Mouse (Mus musculus): ENCODE results near the gene Gm10964. TPM values are rescaled to one million over a fixed set of nuclear protein-coding genes. Genes with fewer than 3 reads are reported as not detected.

Gm10964 gene
- polyA plus RNA-seq, 1 experiment from 2014 or later = not detected

DNA sequence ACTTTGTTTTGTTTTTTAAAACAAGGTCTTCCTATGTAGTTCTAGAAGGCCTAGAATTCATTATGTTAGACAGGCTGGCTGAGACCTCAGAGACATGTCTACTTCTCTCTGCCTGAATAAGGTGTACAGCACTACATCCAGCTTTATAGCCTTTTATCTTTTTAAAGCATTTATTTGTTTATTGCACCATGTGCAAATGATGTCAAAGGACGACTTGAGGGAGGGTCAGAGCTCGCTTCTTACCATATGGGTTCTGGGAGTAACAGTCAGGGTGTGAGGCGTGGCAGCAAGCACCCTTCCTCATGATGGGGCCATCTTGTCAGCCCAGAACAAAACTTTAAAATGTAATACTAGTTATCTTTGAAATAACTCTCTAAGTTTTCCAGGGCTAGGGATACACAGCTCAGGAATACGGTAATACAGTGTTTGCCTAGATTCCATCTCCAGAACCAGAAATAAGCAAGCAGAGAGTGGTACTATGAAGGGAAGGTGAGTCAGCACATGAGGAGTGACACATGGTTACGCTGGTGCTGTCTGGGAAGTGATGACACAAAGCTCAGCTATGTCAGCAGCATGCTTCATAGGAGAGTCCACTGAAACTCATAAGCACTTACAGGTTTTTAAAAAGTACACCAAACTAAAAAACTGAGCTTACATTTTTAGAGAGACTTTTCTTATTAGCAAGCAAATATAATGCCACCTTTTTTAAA, 20.2 kb downstream of the Gm10964 start:
- Histone ChIP-seq H3K4me3 (ENCODE audit: low read depth, low read length) (no peak overlapping the region), H3K27ac (ENCODE audit: low read depth, low read length) (no peak overlapping the region), H3K27me3 (ENCODE audit: control insufficient read depth, insufficient read depth, low read length) (no peaks in the 10 kb centered on the region), H3K9me3 (ENCODE audit: control insufficient read depth, low read length) (no peaks in the 10 kb centered on the region), H3K4me2 (replicated peaks; ENCODE audit: low read depth, low read length) (no peak overlapping the region), H3K36me3 (ENCODE audit: control insufficient read depth, insufficient read depth, low read length) (no peaks in the 10 kb centered on the region; the same call in 1 of the 2 replicates), H3K9ac (ENCODE audit: low read depth, low read length) (no peak overlapping the region), H3K4me1 (replicated peaks; ENCODE audit: control insufficient read depth, insufficient read depth, low read length) (no peaks in the 10 kb centered on the region)
- 90% methylated on average over 5 of the region's 5 CpGs for WGBS
- DNase-seq (ENCODE audit: low spot score) (no peak), ATAC-seq (ENCODE audit: low FRiP score) (no peak)

- WGBS = 79% methylated on average over 3 of the region's 3 CpGs
- Histone ChIP-seq H3K36me3 (ENCODE audit: control insufficient read depth, insufficient read depth, low read length) (no peaks in the 10 kb centered on the region), H3K27ac (ENCODE audit: low read depth, low read length) (no peak overlapping the region)
Measured at GRCm38 (mm10) chr3:103766789-103767188, 27.6 kb downstream of the Gm10964 start.

GRCm38 (mm10) chr3:103771531-103772130, 32.5 kb downstream of the Gm10964 start:
- no peak for DNase-seq (ENCODE audit: low spot score)
- WGBS = 89% methylated on average over 9 of the region's 9 CpGs
- H3K4me3 ChIP-seq (ENCODE audit: low read depth, low read length) = no peak overlapping the region
- no peaks in the 10 kb centered on the region for H3K9me3 ChIP-seq (ENCODE audit: control insufficient read depth, low read length)
- H3K27ac ChIP-seq (ENCODE audit: low read depth, low read length) = no peak overlapping the region
- H3K4me1 ChIP-seq (replicated peaks; ENCODE audit: control insufficient read depth, insufficient read depth, low read length) = no peaks in the 10 kb centered on the region
- H3K27me3 ChIP-seq (ENCODE audit: control insufficient read depth, insufficient read depth, low read length) = no peaks in the 10 kb centered on the region
- H3K36me3 ChIP-seq (ENCODE audit: control insufficient read depth, insufficient read depth, low read length) = no peaks in the 10 kb centered on the region
- no peak overlapping the region for H3K4me2 ChIP-seq (replicated peaks; ENCODE audit: low read depth, low read length)
- ATAC-seq (ENCODE audit: low FRiP score) = no peak
- no peak overlapping the region for H3K9ac ChIP-seq (ENCODE audit: low read depth, low read length)

More at GRCm38 (mm10) chr3:103766789-103767188, 27.6 kb downstream of the Gm10964 start:
- no peaks in the 10 kb centered on the region for H3K9me3 ChIP-seq (ENCODE audit: control insufficient read depth, low read length)
- no peak overlapping the region for H3K9ac ChIP-seq (ENCODE audit: low read depth, low read length)
- no peak for DNase-seq (ENCODE audit: low spot score)
- H3K4me1 ChIP-seq (replicated peaks; ENCODE audit: control insufficient read depth, insufficient read depth, low read length) = no peaks in the 10 kb centered on the region
- H3K4me2 ChIP-seq (replicated peaks; ENCODE audit: low read depth, low read length) = no peak overlapping the region
- H3K27me3 ChIP-seq (ENCODE audit: control insufficient read depth, insufficient read depth, low read length) = no peaks in the 10 kb centered on the region
- H3K4me3 ChIP-seq (ENCODE audit: low read depth, low read length) = no peak overlapping the region
- no peak for ATAC-seq (ENCODE audit: low FRiP score)

DNA sequence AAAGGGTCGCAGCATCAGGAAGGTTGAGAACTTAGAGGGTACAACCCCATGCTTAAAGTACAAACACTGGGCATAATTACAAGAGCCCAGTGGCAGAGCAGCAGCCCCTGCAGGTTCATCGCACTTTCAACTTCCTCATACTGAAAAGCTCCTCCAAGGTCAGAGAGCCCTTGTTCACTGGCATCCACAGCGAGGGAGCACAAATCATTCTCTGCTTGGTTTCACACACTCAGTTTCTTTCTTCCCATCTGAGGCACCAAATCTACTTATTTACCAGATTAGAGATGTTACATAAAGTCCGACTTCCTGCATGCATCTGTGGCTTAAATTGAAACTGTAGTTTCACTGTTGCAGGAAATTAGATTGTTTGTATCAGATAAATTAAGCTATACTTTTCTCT, 33.7 kb downstream of the Gm10964 start:
- no peak overlapping the region for H3K27ac ChIP-seq (ENCODE audit: low read depth, low read length)
- no peaks in the 10 kb centered on the region; the same call in 1 of the 2 replicates for H3K36me3 ChIP-seq (ENCODE audit: control insufficient read depth, insufficient read depth, low read length)
- no peaks in the 10 kb centered on the region for H3K4me1 ChIP-seq (replicated peaks; ENCODE audit: control insufficient read depth, insufficient read depth, low read length)
- 95% methylated on average over 4 of the region's 4 CpGs for WGBS
- no peak overlapping the region for H3K4me3 ChIP-seq (ENCODE audit: low read depth, low read length)
- ATAC-seq (ENCODE audit: low FRiP score) = no peak
- no peaks in the 10 kb centered on the region for H3K27me3 ChIP-seq (ENCODE audit: control insufficient read depth, insufficient read depth, low read length)
- no peak overlapping the region for H3K4me2 ChIP-seq (replicated peaks; ENCODE audit: low read depth, low read length)
- H3K9me3 ChIP-seq (ENCODE audit: control insufficient read depth, low read length) = no peaks in the 10 kb centered on the region
- H3K9ac ChIP-seq (ENCODE audit: low read depth, low read length) = no peak overlapping the region
- DNase-seq (ENCODE audit: low spot score) = no peak

- H3K9ac ChIP-seq (ENCODE audit: low read depth, low read length) = no peak overlapping the region
- DNase-seq (ENCODE audit: low spot score) = no peak
- no peak overlapping the region for H3K4me3 ChIP-seq (ENCODE audit: low read depth, low read length)
- H3K4me1 ChIP-seq (replicated peaks; ENCODE audit: control insufficient read depth, insufficient read depth, low read length) = no peaks in the 10 kb centered on the region
- no peaks in the 10 kb centered on the region for H3K27me3 ChIP-seq (ENCODE audit: control insufficient read depth, insufficient read depth, low read length)
- WGBS = 91% methylated on average over 3 of the region's 3 CpGs
- no peak overlapping the region for H3K27ac ChIP-seq (ENCODE audit: low read depth, low read length)
- no peaks in the 10 kb centered on the region for H3K9me3 ChIP-seq (ENCODE audit: control insufficient read depth, low read length)
- ATAC-seq (ENCODE audit: low FRiP score) = no peak
- H3K36me3 ChIP-seq (ENCODE audit: control insufficient read depth, insufficient read depth, low read length) = no peaks in the 10 kb centered on the region; the same call in 1 of the 2 replicates
- no peak overlapping the region for H3K4me2 ChIP-seq (replicated peaks; ENCODE audit: low read depth, low read length)
Measured at GRCm38 (mm10) chr3:103773508-103773907, 34.3 kb downstream of the Gm10964 start.

DNA sequence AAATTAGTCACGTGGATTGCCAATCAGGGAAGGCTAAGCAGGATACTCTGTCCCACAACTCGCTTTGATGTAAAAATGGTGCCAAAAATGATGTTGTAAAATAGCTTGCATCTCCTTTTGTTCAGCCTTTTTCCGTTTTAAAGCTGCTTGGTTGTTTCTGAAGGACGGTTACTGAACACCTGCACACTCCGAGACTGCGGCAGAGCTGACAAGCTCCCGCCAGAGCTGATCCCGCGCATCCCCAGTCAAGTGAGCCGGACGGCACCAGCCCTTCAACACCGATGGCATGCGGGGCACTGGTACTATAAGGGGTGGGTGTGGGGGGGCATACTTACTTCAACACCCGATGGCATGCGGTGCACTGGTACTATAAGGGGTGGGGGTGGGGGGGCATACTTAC, 34.8 kb downstream of the Gm10964 start:
- H3K9me3 ChIP-seq (ENCODE audit: control insufficient read depth, low read length) = no peaks in the 10 kb centered on the region
- no peak overlapping the region for H3K4me2 ChIP-seq (replicated peaks; ENCODE audit: low read depth, low read length)
- 90% methylated on average over 15 of the region's 15 CpGs for WGBS
- ATAC-seq (ENCODE audit: low FRiP score) (no peak), DNase-seq (ENCODE audit: low spot score) (no peak)
- H3K27ac ChIP-seq (ENCODE audit: low read depth, low read length) = no peak overlapping the region
- H3K9ac ChIP-seq (ENCODE audit: low read depth, low read length) = no peak overlapping the region
- H3K36me3 ChIP-seq (ENCODE audit: control insufficient read depth, insufficient read depth, low read length) = no peaks in the 10 kb centered on the region; the same call in 1 of the 2 replicates
- no peak overlapping the region for H3K4me3 ChIP-seq (ENCODE audit: low read depth, low read length)
- H3K4me1 ChIP-seq (replicated peaks; ENCODE audit: control insufficient read depth, insufficient read depth, low read length) = no peaks in the 10 kb centered on the region
- H3K27me3 ChIP-seq (ENCODE audit: control insufficient read depth, insufficient read depth, low read length) = no peaks in the 10 kb centered on the region

GRCm38 (mm10) chr3:103777940-103778339, 38.8 kb downstream of the Gm10964 start:
- H3K4me1 ChIP-seq (replicated peaks; ENCODE audit: control insufficient read depth, insufficient read depth, low read length) = no peaks in the 10 kb centered on the region
- WGBS = 89% methylated on average over 11 of the region's 11 CpGs
- DNase-seq (ENCODE audit: low spot score) (no peak), ATAC-seq (ENCODE audit: low FRiP score) (no peak)
- no peak overlapping the region for H3K27ac ChIP-seq (ENCODE audit: low read depth, low read length)
- H3K4me3 ChIP-seq (ENCODE audit: low read depth, low read length) = no peak overlapping the region
- no peaks in the 10 kb centered on the region for H3K27me3 ChIP-seq (ENCODE audit: control insufficient read depth, insufficient read depth, low read length)
- H3K4me2 ChIP-seq (replicated peaks; ENCODE audit: low read depth, low read length) = no peak overlapping the region
- no peak overlapping the region for H3K9ac ChIP-seq (ENCODE audit: low read depth, low read length)
- no peaks in the 10 kb centered on the region for H3K9me3 ChIP-seq (ENCODE audit: control insufficient read depth, low read length)
- H3K36me3 ChIP-seq (ENCODE audit: control insufficient read depth, insufficient read depth, low read length) = no peaks in the 10 kb centered on the region; the same call in 1 of the 2 replicates

- Histone ChIP-seq H3K27me3 (ENCODE audit: control insufficient read depth, insufficient read depth, low read length) (no peaks in the 10 kb centered on the region), H3K9me3 (ENCODE audit: control insufficient read depth, low read length) (no peaks in the 10 kb centered on the region), H3K36me3 (ENCODE audit: control insufficient read depth, insufficient read depth, low read length) (no peaks in the 10 kb centered on the region; the same call in 1 of the 2 replicates), H3K4me1 (replicated peaks; ENCODE audit: control insufficient read depth, insufficient read depth, low read length) (no peaks in the 10 kb centered on the region), H3K27ac (ENCODE audit: low read depth, low read length) (no peak overlapping the region), H3K4me2 (replicated peaks; ENCODE audit: low read depth, low read length) (no peak overlapping the region), H3K4me3 (ENCODE audit: low read depth, low read length) (no peak overlapping the region), H3K9ac (ENCODE audit: low read depth, low read length) (no peak overlapping the region)
- ATAC-seq (ENCODE audit: low FRiP score) = no peak
- DNase-seq (ENCODE audit: low spot score) = no peak
- WGBS = 88% methylated on average over 6 of the region's 6 CpGs
Measured at GRCm38 (mm10) chr3:103778660-103779059, 39.5 kb downstream of the Gm10964 start.

- Histone ChIP-seq H3K27ac (ENCODE audit: low read depth, low read length) (no peak overlapping the region), H3K4me3 (ENCODE audit: low read depth, low read length) (no peak overlapping the region), H3K9ac (ENCODE audit: low read depth, low read length) (no peak overlapping the region), H3K9me3 (ENCODE audit: control insufficient read depth, low read length) (no peaks in the 10 kb centered on the region), H3K27me3 (ENCODE audit: control insufficient read depth, insufficient read depth, low read length) (no peaks in the 10 kb centered on the region), H3K36me3 (ENCODE audit: control insufficient read depth, insufficient read depth, low read length) (no peaks in the 10 kb centered on the region; the same call in 1 of the 2 replicates), H3K4me2 (replicated peaks; ENCODE audit: low read depth, low read length) (no peak overlapping the region), H3K4me1 (replicated peaks; ENCODE audit: control insufficient read depth, insufficient read depth, low read length) (no peaks in the 10 kb centered on the region)
- DNase-seq (ENCODE audit: low spot score) (no peak), ATAC-seq (ENCODE audit: low FRiP score) (no peak)
- WGBS = 90% methylated on average over 7 of the region's 7 CpGs
Measured at GRCm38 (mm10) chr3:103779183-103779582, 40.0 kb downstream of the Gm10964 start.
